ENCODE assay signal across 30 mouse cellular contexts in the genomic region with DNA sequence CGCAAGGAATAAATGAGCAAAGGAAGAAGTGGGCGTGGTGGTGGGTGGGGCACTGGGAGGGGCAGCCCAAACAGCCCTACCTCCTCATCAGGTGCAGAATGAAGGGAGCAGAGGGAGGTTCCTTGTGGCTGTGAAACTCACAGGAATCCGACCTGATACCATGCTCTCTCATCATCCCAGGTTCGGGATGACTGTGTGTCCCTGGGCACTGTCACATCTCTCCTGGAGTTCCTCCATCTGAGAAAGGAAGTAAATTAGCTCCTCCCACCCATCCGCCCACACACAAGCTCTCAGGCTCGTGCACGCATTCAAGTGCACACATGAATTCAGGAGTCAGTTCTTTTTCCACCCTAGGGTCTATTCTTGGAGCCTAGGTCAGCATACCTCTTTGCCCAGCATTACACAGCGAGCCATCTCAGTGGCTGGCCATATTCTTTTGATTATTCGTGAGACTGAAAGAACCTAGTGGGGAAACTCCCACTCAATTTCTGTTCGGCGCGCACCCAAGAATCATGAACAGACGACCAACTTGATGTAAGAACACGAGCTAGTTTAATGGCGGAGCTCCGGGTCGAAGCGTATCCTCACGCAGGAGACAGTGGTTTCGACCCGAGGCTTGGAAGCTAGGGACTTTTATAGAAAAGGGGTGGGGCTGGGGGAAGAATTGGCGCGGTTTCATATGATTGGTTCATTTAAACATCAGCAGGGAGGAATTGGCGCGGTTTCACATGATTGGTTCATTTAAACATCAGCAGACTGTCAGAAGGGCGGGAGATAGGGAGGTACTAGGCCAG. TPM values are rescaled to one million over a fixed set of nuclear protein-coding genes. Genes with fewer than 3 reads are reported as not detected.
A peak's percentile ranks its signal among the peaks of the same experiment; 100 is the strongest.
DNase-seq lines count a peak whose midpoint lies in the region; ATAC-seq and TF ChIP-seq lines count a peak whose summit lies in the region.
"Had no signal": no experiment of that assay in that cellular context is flagged by ENCODE, and none has a peak within 500 bp of the region (broad histone marks: within the 10 kb centered on the region; RNA-seq: fewer than 3 reads in every experiment).

No protein-coding gene starts in this region.

- no peaks in the 10 kb centered on the region for H3K9me3 ChIP-seq in MEL (replicated peaks; ENCODE audit: insufficient read depth, low read length)
- no peaks in the 10 kb centered on the region for H3K9me3 ChIP-seq in embryonic facial prominence, embryonic 10.5 days
- H3K9me3 ChIP-seq: embryonic facial prominence, embryonic 15.5 days; forebrain, embryonic 15.5 days; hindbrain, embryonic 10.5 days; intestine, embryonic 15.5 days; limb, embryonic 13.5 days; liver, embryonic 13.5 days; neural tube, embryonic 12.5 days had no signal

- H3K4me1 ChIP-seq in MEL (ENCODE audit: control insufficient read depth in 1 of 2, insufficient read depth in 2 of 2, low read length in 2 of 2), result peaks cover 3 to 19% of the 10 kb centered on the region in 2 experiments
- H3K4me1 ChIP-seq in embryonic facial prominence, embryonic 10.5 days, result peaks cover 9% of the 10 kb centered on the region

- ATAC-seq in granulocyte monocyte progenitor cell, adult 5-6 weeks (replicated peaks; ENCODE audit: poor library complexity, severe bottlenecking), result peak; percentile 44; the same call in 1 of the 2 replicates
- ATAC-seq: activated CD4-positive, CD25-positive, alpha-beta regulatory T cell, adult 4 months; forebrain, embryonic 15.5 days; hindbrain, embryonic 16.5 days; intestine, embryonic 15.5 days had no signal

- no peak for TF ChIP-seq POLR2A in MEL (IDR thresholded peaks at IDR 0.05; ENCODE audit: control insufficient read depth in 1 of 2, insufficient read depth in 1 of 2, low read depth in 1 of 2, low read length in 2 of 2, poor library complexity in 1 of 2)

- TF ChIP-seq RAD21 in MEL (IDR thresholded peaks at IDR 0.05; ENCODE audit: low read depth, low read length), result no peak

- H3K79me2 ChIP-seq in MEL (ENCODE audit: control insufficient read depth, insufficient read depth, low read length, poor library complexity), result no peaks in the 10 kb centered on the region

- peak overlapping the region; percentile 33; the same call in 1 of the 2 replicates for H3K27ac ChIP-seq in MEL (ENCODE audit: control insufficient read depth, low read depth, low read length)
- H3K27ac ChIP-seq in embryonic facial prominence, embryonic 10.5 days (replicated peaks), result no peak overlapping the region
- H3K27ac ChIP-seq: embryonic facial prominence, embryonic 15.5 days; forebrain, embryonic 15.5 days; hindbrain, embryonic 10.5 days; intestine, embryonic 15.5 days; limb, embryonic 13.5 days; neural tube, embryonic 12.5 days had no signal

- no peak for TF ChIP-seq EP300 in MEL (IDR thresholded peaks at IDR 0.05; ENCODE audit: low read depth in 1 of 2, low read length in 2 of 2)

- H3K4me3 ChIP-seq in MEL (ENCODE audit: control insufficient read depth in 1 of 2, insufficient read depth in 1 of 2, low read depth in 2 of 2, low read length in 2 of 2), result peak overlapping the region; percentile 27 to 56
- H3K4me3 ChIP-seq in embryonic facial prominence, embryonic 10.5 days, result no peak overlapping the region
- H3K4me3 ChIP-seq: embryonic facial prominence, embryonic 15.5 days; forebrain, embryonic 15.5 days; hindbrain, embryonic 10.5 days; intestine, embryonic 15.5 days; limb, embryonic 13.5 days; liver, embryonic 13.5 days; neural tube, embryonic 12.5 days had no signal

- no peaks in the 10 kb centered on the region for H3K27me3 ChIP-seq in MEL (ENCODE audit: control insufficient read depth in 1 of 2, insufficient read depth in 2 of 2, low read length in 2 of 2)
- H3K27me3 ChIP-seq in embryonic facial prominence, embryonic 10.5 days (replicated peaks; ENCODE audit: low read depth, poor library complexity, severe bottlenecking), result no peaks in the 10 kb centered on the region
- H3K27me3 ChIP-seq: embryonic facial prominence, embryonic 15.5 days; forebrain, embryonic 15.5 days; intestine, embryonic 15.5 days; limb, embryonic 13.5 days; liver, embryonic 13.5 days; neural tube, embryonic 12.5 days; Patski had no signal

- H3K36me3 ChIP-seq in MEL (ENCODE audit: control insufficient read depth in 1 of 2, insufficient read depth in 2 of 2, low read length in 2 of 2), result peaks cover 0 to 7% of the 10 kb centered on the region in 2 experiments; a peak in 2 of 4 replicates
- no peaks in the 10 kb centered on the region for H3K36me3 ChIP-seq in embryonic facial prominence, embryonic 10.5 days (replicated peaks)
- H3K36me3 ChIP-seq: embryonic facial prominence, embryonic 15.5 days; forebrain, embryonic 15.5 days; hindbrain, embryonic 10.5 days; intestine, embryonic 15.5 days; limb, embryonic 13.5 days; liver, embryonic 13.5 days; neural tube, embryonic 12.5 days had no signal

- DNase-seq in lung, postnatal 36 days, result peak; percentile 71
- DNase-seq in lung, postnatal 25 days (ENCODE audit: low spot score), result no peak
- peak; percentile 79 for DNase-seq in MEL (ENCODE audit: low read depth, low spot score)
- no peak for DNase-seq in kidney, postnatal 4 days
- DNase-seq in embryonic facial prominence, embryonic 10.5 days (ENCODE audit: low spot score), result no peak
- DNase-seq in urinary bladder, postnatal 4 days (ENCODE audit: low spot score in 2 of 2), result no peak
- DNase-seq in cerebellum, adult 9-10 months, result no peak
- DNase-seq: adrenal gland, adult 8-10 months; cerebellum, adult 18-20 months; cerebellum, postnatal 36 days; gastrocnemius, postnatal 10 days; heart, adult 11 months; kidney, adult 9 months; kidney, postnatal 14 days; liver, embryonic 13.5 days; lung, embryonic 14.5 days; retina, postnatal 1 day; right cerebral cortex, postnatal 25 days; spleen, adult 18-20 months; thymus, postnatal 4 days had no signal

- TF ChIP-seq CTCF in MEL (IDR thresholded peaks at IDR 0.05 in 2 of 3, conservative IDR thresholded peaks at IDR 0.05 in 1 of 3; ENCODE audit: control insufficient read depth in 1 of 3, insufficient read depth in 1 of 3, low read depth in 2 of 3, low read length in 3 of 3, poor library complexity in 1 of 3, severe bottlenecking in 1 of 3), result no peak

- 92% methylated on average over 26 of the region's 26 CpGs for WGBS in embryonic facial prominence, embryonic 10.5 days

- H3K9ac ChIP-seq in MEL (ENCODE audit: control insufficient read depth, low read depth, low read length, poor library complexity, severe bottlenecking), result peak overlapping the region; percentile 35; the same call in 1 of the 2 replicates
- H3K9ac ChIP-seq: embryonic facial prominence, embryonic 15.5 days; forebrain, embryonic 15.5 days; intestine, embryonic 15.5 days; limb, embryonic 13.5 days; liver, embryonic 13.5 days; lung, embryonic 14.5 days; neural tube, embryonic 12.5 days had no signal

TF ChIP-seq in MEL, 35 proteins besides CTCF, POLR2A, EP300 and RAD21:
- no peak for TF ChIP-seq E2F4 (IDR thresholded peaks at IDR 0.05; ENCODE audit: borderline replicate concordance, low read depth, low read length)
- no peak for TF ChIP-seq ZMIZ1 (IDR thresholded peaks at IDR 0.05; ENCODE audit: low read depth, low read length)
- TF ChIP-seq ETS1 (IDR thresholded peaks at IDR 0.05; ENCODE audit: low read depth, low read length), result no peak; the same call in 1 of the 2 replicates
- TF ChIP-seq TAL1 (IDR thresholded peaks at IDR 0.05; ENCODE audit: low read length), result no peak
- TF ChIP-seq MAFK (IDR thresholded peaks at IDR 0.05; ENCODE audit: borderline replicate concordance, low read depth, low read length), result no peak
- 0 out of 2 replicates have a peak, but pooled peaks have one; percentile 19 for TF ChIP-seq MYC (IDR thresholded peaks at IDR 0.05; ENCODE audit: low read depth, low read length)
- TF ChIP-seq GABPA (IDR thresholded peaks at IDR 0.05; ENCODE audit: low read depth, low read length), result no peak
- TF ChIP-seq MAX (IDR thresholded peaks at IDR 0.05; ENCODE audit: low read length), result peak; percentile 40; the same call in 1 of the 2 replicates
- TF ChIP-seq MXI1 (IDR thresholded peaks at IDR 0.05; ENCODE audit: low read depth, low read length), result peak; percentile 28; the same call in 1 of the 2 replicates
- no peak for TF ChIP-seq GATA1 (IDR thresholded peaks at IDR 0.05; ENCODE audit: low read depth, low read length)
- TF ChIP-seq POLR2AphosphoS5 (IDR thresholded peaks at IDR 0.05; ENCODE audit: borderline replicate concordance, low read depth, low read length), result no peak
- TF ChIP-seq ELF1 (IDR thresholded peaks at IDR 0.05; ENCODE audit: low read depth, low read length), result 0 out of 2 replicates have a peak, but pooled peaks have one; percentile 10
- TF ChIP-seq KAT2A (conservative IDR thresholded peaks at IDR 0.05; ENCODE audit: low read depth, low read length), result no peak
- no peak for TF ChIP-seq TCF12 (IDR thresholded peaks at IDR 0.05; ENCODE audit: low read depth, low read length)
- TF ChIP-seq USF1 (IDR thresholded peaks at IDR 0.05; ENCODE audit: low read depth, low read length), result no peak
- TF ChIP-seq HCFC1 (IDR thresholded peaks at IDR 0.05; ENCODE audit: low read depth, low read length), result no peak
- TF ChIP-seq TBP (IDR thresholded peaks at IDR 0.05; ENCODE audit: low read depth, low read length), result no peak
TF ChIP-seq in MEL: peak in this region for 4.

RNA-seq across cellular contexts. Expression of a gene that starts 27.8 kb away (rescaled TPM):
- 32.9 and 51.1 TPM in 2 replicates for total RNA-seq in MEL (2012; rRNA removed)
- 100 to 1,000 TPM in 1 of 2 experiments, 10 to 100 TPM in 1; 83.8 to 274 TPM for polyA plus RNA-seq in MEL (2012; ENCODE audit: insufficient read depth in 1 of 2, insufficient read length in 2 of 2, low read depth in 1 of 2, low replicate concordance in 2 of 2, missing spikeins in 1 of 2)
- total RNA-seq in granulocyte monocyte progenitor cell, adult 5-6 weeks (2014; fragmentation: Nextera tagmentation), result 22.3 and 25.8 TPM in 2 replicates
- total RNA-seq in granulocyte monocyte progenitor cell, adult 5-6 weeks (2017), result 28.2 and 28.9 TPM in 2 replicates
- polyA plus RNA-seq in embryonic facial prominence, embryonic 10.5 days (2016; fragmentation: Nextera tagmentation; extraction: Ambion mirVana), result 207 and 211 TPM in 2 replicates

RNA-seq across cellular contexts. Expression of a gene that starts 52.7 kb away (rescaled TPM):
- total RNA-seq in MEL (2012; rRNA removed), result 26.9 and 29.4 TPM in 2 replicates
- polyA plus RNA-seq in MEL (2012; ENCODE audit: insufficient read depth in 1 of 2, insufficient read length in 2 of 2, low read depth in 1 of 2, low replicate concordance in 2 of 2, missing spikeins in 1 of 2), result 100 to 1,000 TPM; 138 to 285 TPM
- 232 and 260 TPM in 2 replicates for total RNA-seq in granulocyte monocyte progenitor cell, adult 5-6 weeks (2014; fragmentation: Nextera tagmentation)
- 84.9 and 94.7 TPM in 2 replicates for total RNA-seq in granulocyte monocyte progenitor cell, adult 5-6 weeks (2017)
- polyA plus RNA-seq in embryonic facial prominence, embryonic 10.5 days (2016; fragmentation: Nextera tagmentation; extraction: Ambion mirVana), result 240 and 247 TPM in 2 replicates

Comparison
In these comparisons a context has a peak if more than half of its experiments do, and no peak if none do; other contexts are left out.
1. DNase-seq: peak in lung, postnatal 36 days (single experiment) and MEL (single experiment); none in lung, postnatal 25 days (single experiment), kidney, postnatal 4 days (0 of 2), embryonic facial prominence, embryonic 10.5 days (single experiment), urinary bladder, postnatal 4 days (0 of 2) and cerebellum, adult 9-10 months (single experiment).